Mouse (Mus musculus): ENCODE data around the gene Rfx8. TPM values are rescaled to one million over a fixed set of nuclear protein-coding genes. Genes with fewer than 3 reads are reported as not detected.

Gene Rfx8
- polyA plus RNA-seq, 1 experiment from 2014 or later: 0.20 TPM

DNA sequence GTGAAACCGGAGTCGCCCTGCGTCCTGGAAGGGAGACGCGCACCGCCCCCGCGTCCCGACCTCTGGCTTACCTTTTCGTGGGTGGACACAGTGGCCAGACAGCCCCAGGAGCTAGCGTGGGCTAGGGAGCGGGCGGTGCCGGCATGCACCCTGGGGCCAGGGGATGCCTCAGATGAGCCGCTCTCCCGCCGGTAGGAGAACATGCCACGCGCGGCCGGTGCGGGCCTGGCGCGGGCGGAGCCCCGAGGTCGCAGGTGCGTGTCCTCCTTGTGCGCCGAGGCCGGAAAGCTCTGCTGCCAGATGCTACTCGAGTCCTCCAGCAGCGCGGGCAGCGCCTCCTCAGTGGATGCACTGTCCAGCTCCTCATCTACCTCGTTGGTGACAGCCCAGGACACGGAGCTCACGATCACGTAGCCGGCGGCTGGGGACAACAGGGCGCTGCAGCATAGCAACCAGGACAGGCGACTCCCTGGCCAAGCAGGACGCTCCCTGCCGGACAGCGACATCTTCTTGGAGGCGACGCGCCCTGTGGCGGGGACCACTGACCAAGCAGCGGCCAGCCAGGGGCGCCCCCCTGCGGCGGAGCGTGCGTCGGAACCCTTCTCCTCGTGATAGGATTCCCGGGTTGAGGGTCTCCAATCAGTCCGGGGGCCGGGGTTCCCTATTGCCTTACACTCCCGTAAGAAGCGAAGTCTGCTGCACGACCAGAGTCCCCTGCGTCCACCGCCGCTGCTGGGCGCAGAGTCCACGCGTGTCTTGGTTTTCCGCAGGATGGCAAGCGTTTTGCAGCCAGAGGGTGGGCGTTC is 70.2 kb downstream of the Rfx8 start:
- Histone ChIP-seq H3K9me3 (no peaks in the 10 kb centered on the region), H3K27ac (no peak overlapping the region), H3K4me3 (replicated peaks) (peak overlapping the region; percentile 46), H3K4me2 (replicated peaks) (peak overlapping the region; percentile 99), H3K4me1 (replicated peaks) (peaks cover 16% of the 10 kb centered on the region), H3K9ac (peak overlapping the region; percentile 38), H3K36me3 (no peaks in the 10 kb centered on the region), H3K27me3 (replicated peaks) (peaks cover 23% of the 10 kb centered on the region)
- WGBS: under 1% methylated on average over 73 of the region's 73 CpGs
- peak; percentile 83 for ATAC-seq

DNA sequence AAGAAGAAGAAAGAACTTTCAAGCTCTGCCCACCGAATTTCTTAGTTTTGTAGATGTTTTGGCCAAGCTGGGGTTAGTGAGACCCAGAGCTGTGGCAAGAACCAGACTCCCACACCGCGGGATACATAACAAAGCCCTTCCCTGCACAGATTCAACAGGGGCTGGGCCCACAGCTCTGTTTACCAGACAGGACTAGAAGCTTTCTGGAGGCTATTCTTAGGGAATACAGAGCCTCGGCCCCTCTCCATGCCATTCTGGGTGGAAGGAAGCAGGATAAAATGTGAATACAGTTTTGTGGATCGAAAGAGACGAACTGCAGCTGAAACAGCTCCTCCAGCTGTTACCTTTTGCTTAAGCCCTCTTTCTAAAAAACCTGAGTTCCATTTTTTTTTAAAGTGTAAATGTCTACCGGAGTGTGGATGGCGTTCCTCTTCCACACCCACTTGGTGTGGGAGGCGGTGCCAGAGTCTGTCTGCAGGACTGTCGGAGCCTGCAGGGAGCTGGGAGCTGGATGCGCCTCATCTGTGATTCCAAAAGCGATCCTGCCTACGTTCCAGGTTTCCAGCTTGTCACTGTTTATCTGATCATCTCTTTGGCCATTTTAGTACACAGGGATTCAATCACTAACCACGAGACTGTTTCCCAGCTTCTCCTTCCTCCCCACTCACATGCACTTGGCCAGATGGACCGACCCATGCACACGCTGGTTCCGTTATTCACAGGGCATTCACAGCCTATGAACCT is 70.9 kb downstream of the Rfx8 start:
- ATAC-seq: peak; percentile 34; the same call in 1 of the 2 replicates
- peak overlapping the region; percentile 38 for H3K9ac ChIP-seq

GRCm38 (mm10) chr1:39648584-39648983 is 72.2 kb downstream of the Rfx8 start:
- Histone ChIP-seq H3K4me2 (replicated peaks) (no peak overlapping the region), H3K4me3 (replicated peaks) (no peak overlapping the region), H3K9ac (no peak overlapping the region), H3K27me3 (replicated peaks) (peaks cover 23% of the 10 kb centered on the region), H3K27ac (no peak overlapping the region), H3K9me3 (no peaks in the 10 kb centered on the region), H3K4me1 (replicated peaks) (peaks cover 16% of the 10 kb centered on the region), H3K36me3 (no peaks in the 10 kb centered on the region)
- no peak for ATAC-seq
- 81% methylated on average over 7 of the region's 7 CpGs for WGBS

More for the DNA sequence above, 70.9 kb downstream of the Rfx8 start:
- Histone ChIP-seq H3K36me3 (no peaks in the 10 kb centered on the region), H3K4me2 (replicated peaks) (peak overlapping the region; percentile 99), H3K27me3 (replicated peaks) (peaks cover 23% of the 10 kb centered on the region), H3K27ac (no peak overlapping the region), H3K4me1 (replicated peaks) (peaks cover 16% of the 10 kb centered on the region), H3K4me3 (replicated peaks) (peak overlapping the region; percentile 46), H3K9me3 (no peaks in the 10 kb centered on the region)
- 15% methylated on average over 17 of the region's 17 CpGs for WGBS

DNA sequence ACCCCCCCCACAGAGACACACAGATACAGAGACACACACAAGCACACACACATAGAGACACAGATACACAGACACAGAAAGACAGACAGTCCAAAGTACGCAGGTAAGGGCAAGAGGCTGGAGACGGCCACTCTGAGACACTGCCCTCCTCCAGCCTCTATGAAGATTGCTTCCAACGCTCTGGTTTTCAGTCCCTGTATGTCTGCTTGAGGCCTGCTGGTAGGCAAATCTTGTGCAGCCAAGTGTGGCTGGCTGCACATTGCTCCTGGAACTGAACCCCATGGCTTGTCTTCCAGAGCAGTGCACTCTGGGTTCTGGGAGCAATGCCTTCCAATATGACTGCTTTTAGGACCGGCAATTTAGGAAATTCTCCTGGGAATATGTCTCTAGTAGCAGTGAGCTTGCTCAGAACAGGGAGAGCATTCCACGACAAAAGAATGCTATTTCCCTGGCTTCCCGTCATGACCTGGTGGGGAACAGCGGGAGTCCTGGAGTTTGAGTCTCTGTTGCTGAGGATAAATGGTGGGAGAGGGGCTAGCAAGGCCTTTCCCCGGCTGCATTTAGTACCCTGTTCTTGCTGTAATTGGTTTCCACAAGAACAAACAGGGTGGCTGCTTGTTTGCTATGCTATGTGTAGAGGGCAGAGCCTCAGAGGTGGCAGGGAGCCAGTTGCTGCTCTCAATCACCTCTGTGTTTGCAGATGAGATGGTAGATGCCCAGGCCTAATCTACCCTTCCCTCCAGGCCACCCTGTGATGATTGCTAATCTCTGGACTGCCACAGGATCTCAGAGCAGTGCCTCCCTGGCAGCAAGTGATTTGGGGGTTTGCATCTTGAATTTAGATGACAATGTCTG is 74.7 kb downstream of the Rfx8 start:
- WGBS: 62% methylated on average over 8 of the region's 8 CpGs
- peaks cover 22% of the 10 kb centered on the region for H3K27me3 ChIP-seq (replicated peaks)
- H3K4me1 ChIP-seq (replicated peaks): peaks cover 15% of the 10 kb centered on the region
- no peak overlapping the region for H3K4me2 ChIP-seq (replicated peaks)
- no peak overlapping the region for H3K9ac ChIP-seq
- no peak overlapping the region for H3K4me3 ChIP-seq (replicated peaks)
- ATAC-seq: no peak
- H3K27ac ChIP-seq: no peak overlapping the region
- H3K36me3 ChIP-seq: no peaks in the 10 kb centered on the region
- H3K9me3 ChIP-seq: no peaks in the 10 kb centered on the region

- Histone ChIP-seq H3K4me1 (replicated peaks) (no peaks in the 10 kb centered on the region), H3K4me3 (replicated peaks) (no peak overlapping the region), H3K9me3 (no peaks in the 10 kb centered on the region), H3K27me3 (replicated peaks) (peaks cover 9% of the 10 kb centered on the region; the same call in 1 of the 2 replicates), H3K36me3 (no peaks in the 10 kb centered on the region), H3K27ac (no peak overlapping the region), H3K9ac (no peak overlapping the region), H3K4me2 (replicated peaks) (no peak overlapping the region)
- WGBS: 56% methylated on average over 1 of the region's 1 CpGs
- ATAC-seq: no peak
Observed at GRCm38 (mm10) chr1:39644333-39644732, 76.5 kb downstream of the Rfx8 start.

- Histone ChIP-seq H3K9me3 (no peaks in the 10 kb centered on the region), H3K4me3 (replicated peaks) (no peak overlapping the region), H3K4me2 (replicated peaks) (no peak overlapping the region), H3K9ac (no peak overlapping the region), H3K36me3 (no peaks in the 10 kb centered on the region), H3K4me1 (replicated peaks) (no peaks in the 10 kb centered on the region), H3K27me3 (replicated peaks) (no peaks in the 10 kb centered on the region), H3K27ac (no peak overlapping the region)
- no peak for ATAC-seq
- 88% methylated on average over 7 of the region's 7 CpGs for WGBS
Observed at GRCm38 (mm10) chr1:39641667-39642066, 79.1 kb downstream of the Rfx8 start.

DNA sequence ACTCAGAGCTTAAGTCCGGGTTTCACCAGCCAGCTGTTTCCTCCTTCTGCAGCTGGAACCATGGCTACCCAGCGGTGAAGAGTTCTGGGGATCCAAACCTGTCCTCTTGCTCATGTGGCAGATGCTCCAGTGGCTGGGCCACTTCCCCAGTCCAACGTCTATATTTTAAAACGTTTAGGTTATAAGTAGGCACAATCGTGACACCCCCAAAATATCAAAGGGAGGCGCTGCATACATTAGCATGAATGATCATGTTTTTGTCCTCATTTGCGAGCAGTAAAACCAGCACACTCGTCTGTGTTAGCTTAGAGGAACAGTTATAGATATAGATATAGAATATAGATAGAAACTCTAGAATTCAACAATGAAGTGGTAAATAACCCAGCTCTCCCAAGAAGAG is 83.7 kb downstream of the Rfx8 start:
- no peaks in the 10 kb centered on the region for H3K4me1 ChIP-seq (replicated peaks)
- no peak for ATAC-seq
- no peak overlapping the region for H3K9ac ChIP-seq
- H3K9me3 ChIP-seq: no peaks in the 10 kb centered on the region
- no peak overlapping the region for H3K27ac ChIP-seq
- H3K4me2 ChIP-seq (replicated peaks): no peak overlapping the region
- 54% methylated on average over 8 of the region's 8 CpGs for WGBS
- H3K36me3 ChIP-seq: no peaks in the 10 kb centered on the region
- H3K27me3 ChIP-seq (replicated peaks): no peaks in the 10 kb centered on the region
- no peak overlapping the region for H3K4me3 ChIP-seq (replicated peaks)

- peak; percentile 79 for ATAC-seq
- no peaks in the 10 kb centered on the region for H3K9me3 ChIP-seq
- no peaks in the 10 kb centered on the region for H3K27me3 ChIP-seq (replicated peaks)
- no peak overlapping the region for H3K27ac ChIP-seq
- no peak overlapping the region for H3K4me3 ChIP-seq (replicated peaks)
- no peaks in the 10 kb centered on the region for H3K4me1 ChIP-seq (replicated peaks)
- no peak overlapping the region for H3K4me2 ChIP-seq (replicated peaks)
- WGBS: 7% methylated on average over 5 of the region's 5 CpGs
- no peak overlapping the region for H3K9ac ChIP-seq
- H3K36me3 ChIP-seq: no peaks in the 10 kb centered on the region
Observed at GRCm38 (mm10) chr1:39636660-39637059, 84.1 kb downstream of the Rfx8 start.

- peak; percentile 45; the same call in 1 of the 2 replicates for ATAC-seq
- 39% methylated on average over 5 of the region's 5 CpGs for WGBS
- no peak overlapping the region for H3K4me3 ChIP-seq (replicated peaks)
- no peaks in the 10 kb centered on the region for H3K27me3 ChIP-seq (replicated peaks)
- H3K36me3 ChIP-seq: no peaks in the 10 kb centered on the region
- no peak overlapping the region for H3K27ac ChIP-seq
- no peaks in the 10 kb centered on the region for H3K9me3 ChIP-seq
- H3K4me2 ChIP-seq (replicated peaks): no peak overlapping the region
- no peaks in the 10 kb centered on the region for H3K4me1 ChIP-seq (replicated peaks)
- H3K9ac ChIP-seq: no peak overlapping the region
Observed at GRCm38 (mm10) chr1:39636196-39636595, 84.6 kb downstream of the Rfx8 start.

DNA sequence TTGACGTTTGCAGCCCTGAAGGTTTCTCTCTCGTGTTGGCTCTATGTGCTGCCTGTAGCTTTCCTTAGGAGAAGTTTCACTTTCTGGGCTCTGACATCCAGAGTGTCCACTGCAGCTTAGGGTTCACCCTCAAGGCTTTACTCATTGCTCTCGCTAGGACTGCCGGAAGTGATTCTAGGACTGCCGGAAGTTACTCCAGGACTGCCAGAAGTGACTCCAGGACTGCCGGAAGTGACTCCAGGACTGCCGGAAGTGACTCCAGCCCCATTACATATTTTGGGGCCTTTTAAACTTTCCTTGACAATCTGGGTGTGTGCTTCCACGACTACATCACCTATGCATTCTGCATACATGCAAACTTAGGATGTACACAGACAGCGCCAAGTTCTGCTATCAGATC is 92.2 kb downstream of the Rfx8 start:
- Histone ChIP-seq H3K4me2 (replicated peaks) (no peak overlapping the region), H3K27ac (no peak overlapping the region), H3K9me3 (no peaks in the 10 kb centered on the region), H3K4me3 (replicated peaks) (no peak overlapping the region), H3K36me3 (no peaks in the 10 kb centered on the region), H3K9ac (no peak overlapping the region), H3K27me3 (replicated peaks) (no peaks in the 10 kb centered on the region), H3K4me1 (replicated peaks) (no peaks in the 10 kb centered on the region)
- 83% methylated on average over 9 of the region's 9 CpGs for WGBS
- no peak for ATAC-seq

GRCm38 (mm10) chr1:39625491-39625890 is 95.3 kb downstream of the Rfx8 start:
- Histone ChIP-seq H3K4me2 (replicated peaks) (no peak overlapping the region), H3K4me1 (replicated peaks) (no peaks in the 10 kb centered on the region), H3K27ac (no peak overlapping the region), H3K27me3 (replicated peaks) (no peaks in the 10 kb centered on the region), H3K36me3 (no peaks in the 10 kb centered on the region), H3K9me3 (no peaks in the 10 kb centered on the region), H3K4me3 (replicated peaks) (no peak overlapping the region), H3K9ac (no peak overlapping the region)
- ATAC-seq: no peak
- 27% methylated on average over 3 of the region's 3 CpGs for WGBS

DNA sequence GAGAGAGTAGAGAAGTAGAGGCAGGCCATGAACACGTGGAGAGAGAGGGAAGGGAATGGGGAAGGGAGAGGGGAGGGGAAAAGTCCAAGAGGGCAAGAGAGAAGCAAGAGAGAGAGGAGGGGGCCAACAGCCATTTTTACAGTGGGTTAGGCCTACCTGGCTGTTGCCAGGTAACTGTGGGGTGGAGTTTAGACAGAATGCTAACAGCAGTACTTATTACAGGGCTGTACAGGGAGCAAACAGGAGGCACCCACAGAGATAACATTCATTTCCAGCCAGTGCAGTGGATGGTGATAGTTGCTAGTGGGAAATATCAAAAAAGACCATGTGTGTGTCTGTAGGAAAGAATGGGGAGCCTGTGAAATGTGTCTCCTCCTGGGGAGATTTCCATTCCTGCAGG is 97.1 kb downstream of the Rfx8 start:
- no peak overlapping the region for H3K4me2 ChIP-seq (replicated peaks)
- H3K4me1 ChIP-seq (replicated peaks): 0 out of 2 replicates have a peak, but pooled peaks cover under 1% of the 10 kb centered on the region
- ATAC-seq: peak; percentile 80
- no peak overlapping the region for H3K27ac ChIP-seq
- no peaks in the 10 kb centered on the region for H3K27me3 ChIP-seq (replicated peaks)
- H3K4me3 ChIP-seq (replicated peaks): no peak overlapping the region
- no peaks in the 10 kb centered on the region for H3K36me3 ChIP-seq
- no peaks in the 10 kb centered on the region for H3K9me3 ChIP-seq
- no peak overlapping the region for H3K9ac ChIP-seq
- 38% methylated on average over 1 of the region's 1 CpGs for WGBS
